Mouse (Mus musculus): ENCODE measurements around the gene Srgap3.

DNA sequence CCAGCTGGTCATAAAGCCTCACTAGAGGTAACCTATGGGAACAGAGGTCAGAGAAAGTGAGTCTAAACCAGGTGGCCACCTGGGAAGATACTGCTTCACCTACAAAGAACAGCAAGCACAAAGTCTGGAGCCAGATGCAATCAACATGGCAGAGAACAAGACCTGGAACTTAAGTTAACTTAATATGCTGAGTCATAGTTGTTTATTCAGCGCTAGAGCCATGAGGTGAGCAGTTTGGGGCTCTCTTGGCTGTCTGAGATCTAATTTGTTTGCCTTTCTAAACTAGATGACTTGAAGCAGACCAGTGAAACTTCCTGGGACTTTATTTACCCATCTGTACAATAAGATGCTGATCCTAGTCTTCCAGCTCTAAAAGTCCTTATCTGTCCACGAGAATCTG lies 263.0 kb downstream of the Srgap3 start:
- TF ChIP-seq CTCF (conservative IDR thresholded peaks at IDR 0.05; ENCODE audit: low read length) = no peak
- no peak for TF ChIP-seq NANOG (IDR thresholded peaks at IDR 0.05; ENCODE audit: borderline replicate concordance, low read length)
- TF ChIP-seq POU5F1 (IDR thresholded peaks at IDR 0.05; ENCODE audit: borderline replicate concordance, low read length) = no peak

Data from E14TG2a.4 (cell line).